35 mouse cellular contexts compared by ENCODE assay signal in the genomic region with DNA sequence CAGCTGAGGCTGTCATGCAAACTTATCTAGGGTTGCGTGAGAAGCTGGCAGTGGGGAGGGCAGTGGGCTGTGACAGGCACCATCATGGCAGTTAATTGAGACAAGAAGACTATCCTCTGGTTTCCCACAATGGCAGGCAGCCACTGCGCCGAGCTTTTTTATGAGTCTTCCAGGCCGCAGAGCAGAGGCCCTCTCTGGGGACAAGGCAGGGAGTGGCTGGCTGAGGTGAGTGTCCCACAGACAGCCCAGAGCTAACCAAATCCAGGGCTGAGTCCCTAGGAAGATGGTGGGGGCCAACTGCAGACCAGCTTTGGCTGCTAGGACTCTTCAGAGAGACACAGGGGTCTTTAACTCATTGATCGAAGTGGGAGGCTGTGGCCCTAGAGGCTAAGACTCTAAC. TPM values are rescaled to one million over a fixed set of nuclear protein-coding genes. Genes with fewer than 3 reads are reported as not detected.
"Had no signal": no experiment of that assay in that cellular context is flagged by ENCODE, and none has a peak within 500 bp of the region (broad histone marks: within the 10 kb centered on the region; RNA-seq: fewer than 3 reads in every experiment).

No protein-coding gene starts in this region.

- H3K9ac ChIP-seq: forebrain, postnatal 0 days; heart, embryonic 12.5 days; hindbrain, embryonic 13.5 days; hindbrain, embryonic 15.5 days; limb, embryonic 12.5 days; liver, embryonic 13.5 days; liver, embryonic 15.5 days; liver, postnatal 0 days had no signal

- H3K4me1 ChIP-seq: heart, embryonic 12.5 days; hindbrain, embryonic 13.5 days; hindbrain, embryonic 15.5 days; liver, embryonic 13.5 days; liver, embryonic 15.5 days had no signal

- DNase-seq: forebrain, postnatal 0 days; gastrocnemius, adult 2 months; gastrocnemius, postnatal 10 days; gastrocnemius, postnatal 25 days; heart, adult 18-20 months; heart, postnatal 10 days; heart, postnatal 36 days; kidney, adult 2 months; kidney, adult 9 months; kidney, postnatal 25 days; liver; liver, embryonic 13.5 days; liver, postnatal 0 days had no signal

- H3K4me2 ChIP-seq: heart, embryonic 12.5 days; hindbrain, embryonic 13.5 days; hindbrain, embryonic 15.5 days; limb, embryonic 12.5 days; liver, embryonic 11.5 days; liver, embryonic 13.5 days; liver, embryonic 15.5 days had no signal

- H3K27ac ChIP-seq: gastrocnemius, adult 2 months; heart, embryonic 10.5 days; hindbrain, embryonic 13.5 days; hindbrain, embryonic 15.5 days; hindbrain, postnatal 0 days; kidney, postnatal 0 days; layer of hippocampus, adult 2 months; left cerebral cortex, adult 2 months; limb, embryonic 10.5 days; limb, embryonic 12.5 days; liver, embryonic 13.5 days; liver, embryonic 15.5 days had no signal

- H3K27me3 ChIP-seq: hindbrain, embryonic 13.5 days; hindbrain, embryonic 15.5 days; limb, embryonic 12.5 days; liver, embryonic 13.5 days; liver, embryonic 15.5 days had no signal

- H3K9me3 ChIP-seq: heart, embryonic 10.5 days; heart, embryonic 12.5 days; hindbrain, embryonic 13.5 days; hindbrain, embryonic 15.5 days; limb, embryonic 10.5 days; liver, embryonic 13.5 days; liver, embryonic 15.5 days had no signal

- H3K36me3 ChIP-seq: heart, embryonic 10.5 days; heart, embryonic 12.5 days; hindbrain, embryonic 13.5 days; hindbrain, embryonic 15.5 days; limb, embryonic 10.5 days; limb, embryonic 12.5 days; liver, embryonic 13.5 days; liver, embryonic 15.5 days had no signal

- H3K4me3 ChIP-seq: gastrocnemius, adult 2 months; heart, embryonic 10.5 days; heart, embryonic 12.5 days; hindbrain, embryonic 13.5 days; hindbrain, embryonic 15.5 days; layer of hippocampus, adult 2 months; left cerebral cortex, adult 2 months; limb, embryonic 10.5 days; limb, embryonic 12.5 days; liver, embryonic 13.5 days; liver, embryonic 15.5 days had no signal

- ATAC-seq: forebrain, postnatal 0 days; hindbrain, postnatal 0 days; liver, postnatal 0 days had no signal

RNA-seq across cellular contexts. Expression of gene Myl10, which starts 3.6 kb away (rescaled TPM):
- total RNA-seq: forebrain, postnatal 0 days; heart, adult 18-20 months; heart, adult 8-10 months; heart, postnatal 10 days; heart, postnatal 36 days; hindbrain, postnatal 0 days; layer of hippocampus, adult 2 months; layer of hippocampus, postnatal 10 days; layer of hippocampus, postnatal 25 days; left cerebral cortex, adult 2 months; left cerebral cortex, postnatal 14 days; left cerebral cortex, postnatal 36 days had no signal
- polyA plus RNA-seq: forebrain, postnatal 0 days; frontal cortex, adult 2 months; heart, embryonic 10.5 days; heart, embryonic 12.5 days; heart, embryonic 14.5 days; hindbrain, embryonic 11.5 days; hindbrain, embryonic 13.5 days; hindbrain, embryonic 15.5 days; hindbrain, postnatal 0 days; intestine, embryonic 14.5 days; kidney, adult 2 months; kidney, postnatal 0 days; limb, embryonic 10.5 days; limb, embryonic 12.5 days; limb, embryonic 14.5 days; liver, embryonic 11.5 days; liver, embryonic 13.5 days; liver, embryonic 15.5 days; liver, postnatal 0 days had no signal
